Mouse (Mus musculus) ES-Bruce4 (cell line): ENCODE measurements around the gene Kif1b. TPM values are rescaled to one million over a fixed set of nuclear protein-coding genes. Genes with fewer than 3 reads are reported as not detected.

Experiments
- H3K27ac ChIP-seq: 2 replicates; pipeline ENCODE4 v1.5.1; 2012; ENCODE audit warnings: low read length, inconsistent platforms; ENCODE audit not compliant: insufficient read depth
- H3K27me3 ChIP-seq: 2 replicates; pipeline ENCODE4 v1.6.1; 2012; ENCODE audit warnings: mild to moderate bottlenecking, low read length, inconsistent platforms; ENCODE audit not compliant: control insufficient read depth, poor library complexity, insufficient read depth, severe bottlenecking
- H3K36me3 ChIP-seq: 2 replicates; pipeline ENCODE4 v1.6.1; 2012; ENCODE audit warnings: inconsistent platforms, mild to moderate bottlenecking, low read length, moderate library complexity; ENCODE audit not compliant: control insufficient read depth, poor library complexity, insufficient read depth, severe bottlenecking
- H3K4me1 ChIP-seq: one replicate; pipeline ENCODE4 v1.8.1; 2011; ENCODE audit warnings: low read length; ENCODE audit not compliant: control insufficient read depth, insufficient read depth
- H3K4me3 ChIP-seq: 2 replicates; pipeline ENCODE4 v1.5.1; 2011; ENCODE audit warnings: low read depth, mild to moderate bottlenecking, low read length
- H3K9ac ChIP-seq: 2 replicates; pipeline ENCODE4 v1.6.1; 2012; ENCODE audit warnings: low read depth, mild to moderate bottlenecking, inconsistent platforms; ENCODE audit not compliant: poor library complexity, severe bottlenecking
- H3K9me3 ChIP-seq: replicated peaks from 2 replicates; pipeline ENCODE4 v1.6.1; 2012; ENCODE audit warnings: mild to moderate bottlenecking, low read length, inconsistent platforms; ENCODE audit not compliant: control insufficient read depth, poor library complexity, insufficient read depth, severe bottlenecking
- CTCF ChIP-seq: IDR thresholded peaks from one replicate; pipeline ENCODE4 v1.8.1; 2011; ENCODE audit warnings: low read depth, low read length
- EP300 ChIP-seq: IDR thresholded peaks from 2 replicates; pipeline ENCODE4 v1.6.1; 2011; ENCODE audit warnings: low read depth, low read length; ENCODE audit not compliant: insufficient read depth
- POLR2A ChIP-seq: IDR thresholded peaks from one replicate; pipeline ENCODE4 v1.8.1; 2011; ENCODE audit warnings: low read length; ENCODE audit not compliant: insufficient read depth
- polyA plus RNA-seq: library from polyadenylated mRNA; stranded (reverse); fragments of >200 nt; gene quantifications from 2 replicates; pipeline ENCODE4 v1.2.4, GENCODE M21; 2011; ENCODE audit warnings: low read depth; ENCODE audit not compliant: missing spikeins, insufficient read depth, insufficient read length

The Kif1b gene
- polyA plus RNA-seq, 1 experiment: 40.0 TPM

DNA sequence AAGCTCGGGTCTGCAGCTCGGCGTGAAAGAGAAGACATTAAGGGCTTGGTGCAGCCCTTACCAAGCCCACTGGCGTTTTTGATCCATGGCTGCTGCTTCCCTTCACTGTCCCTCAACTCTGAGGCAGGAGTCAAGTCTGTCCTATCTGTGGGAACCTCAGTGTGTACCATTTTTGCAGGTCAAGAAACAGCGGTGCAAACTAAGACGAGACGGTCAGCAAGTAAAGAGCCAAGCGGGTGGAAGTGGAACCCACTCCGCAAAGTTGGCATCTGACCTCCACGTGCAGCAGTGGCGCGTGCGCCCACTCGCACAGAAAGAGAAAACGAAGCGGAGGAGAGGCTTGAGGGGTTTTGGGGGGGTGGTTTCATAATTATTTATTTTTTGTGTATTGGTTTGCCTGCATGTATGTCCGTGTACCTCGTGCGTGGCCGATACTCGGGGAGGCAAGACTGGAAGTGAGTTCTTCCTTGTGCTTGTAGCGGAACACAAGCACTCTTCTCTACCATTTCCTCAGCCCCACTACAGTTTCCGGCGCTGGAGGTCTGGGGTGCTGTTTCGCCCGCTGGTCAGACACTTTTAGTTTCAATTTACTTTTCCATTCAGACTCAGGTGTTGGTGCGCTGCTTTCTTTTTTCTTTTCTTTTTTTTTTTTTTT lies 140.4 kb downstream of the Kif1b start:
- Histone ChIP-seq H3K4me3 (peak overlapping the region; percentile 93), H3K4me1 (no peaks in the 10 kb centered on the region), H3K27me3 (no peaks in the 10 kb centered on the region), H3K36me3 (peaks cover 4% of the 10 kb centered on the region; the same call in 1 of the 2 replicates), H3K27ac (peak overlapping the region; percentile 3; the same call in 1 of the 2 replicates), H3K9me3 (no peaks in the 10 kb centered on the region), H3K9ac (peak overlapping the region; percentile 69)
- TF ChIP-seq EP300: no peak
- TF ChIP-seq POLR2A: no peak
- TF ChIP-seq CTCF: no peak

GRCm38 (mm10) chr4:149166215-149166946 lies 141.1 kb downstream of the Kif1b start, which contains the start of gene Pgd:
Gene Pgd, minus strand, starts transcription at chr4:149166771.
- Histone ChIP-seq H3K36me3 (peaks cover 4% of the 10 kb centered on the region; the same call in 1 of the 2 replicates), H3K9ac (peak within 1 kb of the TSS; percentile 69), H3K27me3 (no peaks in the 10 kb centered on the region), H3K4me1 (no peaks in the 10 kb centered on the region), H3K4me3 (peak within 1 kb of the TSS; percentile 93), H3K27ac (peak within 1 kb of the TSS; percentile 3; the same call in 1 of the 2 replicates), H3K9me3 (no peaks in the 10 kb centered on the region)
- TF ChIP-seq CTCF: no peak
- no peak for TF ChIP-seq EP300
- TF ChIP-seq POLR2A: peak; percentile 59

GRCm38 (mm10) chr4:149164150-149164549 lies 143.3 kb downstream of the Kif1b start:
- H3K9me3 ChIP-seq: no peaks in the 10 kb centered on the region
- no peak overlapping the region for H3K4me3 ChIP-seq
- no peaks in the 10 kb centered on the region for H3K27me3 ChIP-seq
- no peak overlapping the region for H3K27ac ChIP-seq
- peak; percentile 11 for TF ChIP-seq CTCF
- TF ChIP-seq EP300: no peak
- no peak for TF ChIP-seq POLR2A
- H3K9ac ChIP-seq: no peak overlapping the region
- H3K4me1 ChIP-seq: peaks cover 7% of the 10 kb centered on the region
- H3K36me3 ChIP-seq: peaks cover 4% of the 10 kb centered on the region; the same call in 1 of the 2 replicates

- Histone ChIP-seq H3K4me3 (no peak overlapping the region), H3K9ac (no peak overlapping the region), H3K27ac (no peak overlapping the region), H3K27me3 (no peaks in the 10 kb centered on the region), H3K36me3 (peaks cover 4% of the 10 kb centered on the region; the same call in 1 of the 2 replicates), H3K4me1 (peaks cover 11% of the 10 kb centered on the region), H3K9me3 (no peaks in the 10 kb centered on the region)
- TF ChIP-seq CTCF (no peak), EP300 (no peak), POLR2A (no peak)
These were observed 144.3 kb downstream of the Kif1b start for GRCm38 (mm10) chr4:149163196-149163595.

DNA sequence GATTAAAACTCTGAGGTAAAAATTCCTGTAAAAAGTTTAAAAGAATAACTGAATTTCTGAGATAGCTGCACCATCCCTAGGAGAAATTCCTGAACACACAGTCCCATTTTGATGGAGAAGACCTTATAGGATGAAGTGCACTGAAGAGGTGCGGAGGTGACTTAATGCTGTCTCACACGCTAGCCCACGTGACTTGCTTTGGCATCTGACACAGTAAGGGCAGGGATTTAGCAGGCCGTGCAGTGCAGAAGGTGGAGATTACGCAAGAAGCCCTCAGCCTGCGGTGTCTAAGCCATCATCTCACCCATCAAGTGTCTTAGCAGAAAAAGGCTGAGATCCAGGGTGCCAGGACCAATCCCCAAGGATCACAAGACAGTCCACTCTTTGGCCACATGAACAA lies 146.3 kb downstream of the Kif1b start:
- TF ChIP-seq CTCF (no peak), EP300 (no peak), POLR2A (no peak)
- Histone ChIP-seq H3K4me3 (no peak overlapping the region), H3K9me3 (no peaks in the 10 kb centered on the region), H3K27ac (no peak overlapping the region), H3K36me3 (peaks cover 14% of the 10 kb centered on the region), H3K27me3 (no peaks in the 10 kb centered on the region), H3K4me1 (peaks cover 11% of the 10 kb centered on the region), H3K9ac (no peak overlapping the region)
